Mouse (Mus musculus) midbrain, embryonic 14.5 days (tissue): Measurements from ENCODE around the gene Crabp2. TPM values are rescaled to one million over a fixed set of nuclear protein-coding genes. Genes with fewer than 3 reads are reported as not detected.
A peak's percentile ranks its signal among the peaks of the same experiment; 100 is the strongest.

ENCODE experiments used
- ATAC-seq: fragments of 200-750 bp; cut with Nextera tagmentation; 2 replicates; pipeline ENCODE4 v1.8.0; 2017; ENCODE audit warnings: moderate number of reproducible peaks, moderate library complexity; ENCODE audit not compliant: low FRiP score, low TSS enrichment
- DNase-seq: peaks from one replicate; pipeline ENCODE4 v3.0.0-alpha.2; 2015
- H3K27ac ChIP-seq: fragments of 300-500 bp; sonication (generic); replicated peaks from 2 replicates; pipeline ENCODE4 v1.5.1; 2014; ENCODE audit warnings: mild to moderate bottlenecking, low read depth, low read length, moderate library complexity
- H3K27me3 ChIP-seq: fragments of 300-500 bp; sonication (generic); 2 replicates; pipeline ENCODE4 v1.6.1; 2014; ENCODE audit warnings: low read length, control low read depth, mixed read lengths; ENCODE audit not compliant: control insufficient read depth, insufficient read depth
- H3K36me3 ChIP-seq: fragments of 300-500 bp; sonication (generic); 2 replicates; pipeline ENCODE4 v1.6.1; 2014; ENCODE audit warnings: low read length, control low read depth; ENCODE audit not compliant: control insufficient read depth, insufficient read depth
- H3K4me1 ChIP-seq: fragments of 300-500 bp; sonication (generic); 2 replicates; pipeline ENCODE4 v1.6.1; 2014; ENCODE audit warnings: mild to moderate bottlenecking, antibody characterized with exemption, low read length, control low read depth; ENCODE audit not compliant: control insufficient read depth, insufficient read depth
- H3K4me2 ChIP-seq: fragments of 300-500 bp; sonication (generic); 2 replicates; pipeline ENCODE4 v1.6.1; 2014; ENCODE audit warnings: mild to moderate bottlenecking, low read length, moderate library complexity
- H3K4me3 ChIP-seq: fragments of 300-500 bp; sonication (generic); replicated peaks from 2 replicates; pipeline ENCODE4 v1.5.1; 2014; ENCODE audit warnings: low read depth, low read length
- H3K9ac ChIP-seq: fragments of 300-500 bp; sonication (generic); replicated peaks from 2 replicates; pipeline ENCODE4 v1.6.1; 2014; ENCODE audit warnings: mild to moderate bottlenecking, low read length, moderate library complexity
- H3K9me3 ChIP-seq: fragments of 300-500 bp; sonication (generic); 2 replicates; pipeline ENCODE4 v1.6.1; 2016; ENCODE audit warnings: low read length, control low read depth, mixed read lengths; ENCODE audit not compliant: control insufficient read depth
- WGBS: fragments of 180-500 bp; shearing (Covaris S2); extraction: QIAGEN DNeasy Blood & Tissue Kit; methylation state at CpG from one replicate; pipeline ENCODE4 v1.1.7; 2014; 5-methylcytosine and 5-hydroxymethylcytosine counted together
- polyA plus RNA-seq: library from polyadenylated mRNA; unstranded; fragments of >200 nt; fragmentation: Nextera tagmentation; extraction: Ambion mirVana; gene quantifications from 2 replicates; pipeline ENCODE4 v1.2.1, GENCODE M21; 2014

The Crabp2 gene
- polyA plus RNA-seq, 1 experiment from 2014 or later: 42.4 TPM

DNA sequence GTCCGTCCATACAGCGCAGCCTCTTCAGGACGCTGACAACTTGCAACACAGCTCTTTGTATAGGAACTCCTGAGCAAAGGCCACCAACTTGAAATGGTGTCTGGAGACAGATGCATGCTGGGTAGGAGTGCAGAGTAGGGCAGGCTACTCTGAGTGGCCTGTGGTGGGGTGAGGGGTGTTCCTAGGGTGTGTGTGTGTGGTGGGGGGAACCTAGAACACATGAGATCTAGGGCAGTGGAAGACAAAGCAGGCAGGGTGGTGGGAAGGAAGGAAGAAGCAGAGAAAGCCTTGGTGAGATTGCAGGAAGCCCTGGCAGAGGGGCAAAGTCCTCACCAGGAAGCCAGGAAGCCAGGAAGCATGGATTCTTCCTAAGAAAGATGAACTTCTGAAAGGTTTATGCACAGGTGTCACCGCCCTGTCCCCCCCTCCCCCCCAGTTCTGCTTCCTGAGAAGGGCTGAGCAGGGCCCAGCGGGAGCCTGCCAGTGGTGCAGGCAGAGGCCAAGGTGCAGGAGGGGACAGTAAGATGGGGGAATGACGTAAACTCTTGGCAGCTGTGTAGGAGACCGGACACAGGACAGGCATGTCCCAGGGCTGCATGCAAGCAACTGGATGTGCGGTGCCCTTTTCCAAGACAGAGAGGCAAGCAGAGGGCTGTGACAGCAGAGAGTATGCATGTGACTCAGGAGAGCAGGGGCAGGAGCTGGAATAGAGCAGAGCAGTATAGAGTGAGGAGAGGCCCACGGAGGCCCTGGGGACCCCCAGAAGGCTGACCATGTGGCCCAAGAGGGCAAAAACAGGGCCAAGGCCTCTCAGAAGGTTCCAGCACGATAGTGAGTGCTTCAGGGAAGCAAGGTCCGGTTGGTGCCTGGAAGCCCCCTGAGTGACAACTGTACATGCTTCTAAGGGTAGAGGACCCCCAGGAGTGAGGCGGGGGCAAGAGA lies 33.7 kb downstream of the Crabp2 start:
- ATAC-seq (no peak), DNase-seq (no peak)
- H3K36me3 ChIP-seq: no peaks in the 10 kb centered on the region; the same call in 1 of the 2 replicates
- no peaks in the 10 kb centered on the region for H3K27me3 ChIP-seq
- 0 out of 2 replicates have a peak overlapping the region, but pooled peaks have one; percentile 26 for H3K4me2 ChIP-seq
- no peak overlapping the region for H3K9ac ChIP-seq
- no peak overlapping the region for H3K4me3 ChIP-seq
- H3K4me1 ChIP-seq: peaks cover 28% of the 10 kb centered on the region
- no peaks in the 10 kb centered on the region for H3K9me3 ChIP-seq
- peak overlapping the region; percentile 39; the same call in 1 of the 2 replicates for H3K27ac ChIP-seq
- WGBS: 35% methylated on average over 12 of the region's 12 CpGs

GRCm38 (mm10) chr3:87982836-87983601 lies 34.6 kb downstream of the Crabp2 start:
- 9% methylated on average over 13 of the region's 13 CpGs for WGBS
- Histone ChIP-seq H3K4me3 (no peak overlapping the region), H3K36me3 (no peaks in the 10 kb centered on the region; the same call in 1 of the 2 replicates), H3K4me2 (peak overlapping the region; percentile 26), H3K9ac (no peak overlapping the region), H3K4me1 (peaks cover 35% of the 10 kb centered on the region), H3K27me3 (no peaks in the 10 kb centered on the region), H3K9me3 (no peaks in the 10 kb centered on the region), H3K27ac (peak overlapping the region; percentile 39)
- DNase-seq: peak; percentile 57
- ATAC-seq: no peak

- H3K27me3 ChIP-seq: no peaks in the 10 kb centered on the region
- H3K4me2 ChIP-seq: peak overlapping the region; percentile 26
- H3K4me3 ChIP-seq: no peak overlapping the region
- H3K4me1 ChIP-seq: peaks cover 39% of the 10 kb centered on the region
- H3K9ac ChIP-seq: no peak overlapping the region
- H3K27ac ChIP-seq: no peak overlapping the region
- DNase-seq: no peak
- ATAC-seq: no peak
- H3K36me3 ChIP-seq: no peaks in the 10 kb centered on the region
- 37% methylated on average over 6 of the region's 6 CpGs for WGBS
- no peaks in the 10 kb centered on the region for H3K9me3 ChIP-seq
Measured at GRCm38 (mm10) chr3:87983627-87984026, 35.2 kb downstream of the Crabp2 start.

DNA sequence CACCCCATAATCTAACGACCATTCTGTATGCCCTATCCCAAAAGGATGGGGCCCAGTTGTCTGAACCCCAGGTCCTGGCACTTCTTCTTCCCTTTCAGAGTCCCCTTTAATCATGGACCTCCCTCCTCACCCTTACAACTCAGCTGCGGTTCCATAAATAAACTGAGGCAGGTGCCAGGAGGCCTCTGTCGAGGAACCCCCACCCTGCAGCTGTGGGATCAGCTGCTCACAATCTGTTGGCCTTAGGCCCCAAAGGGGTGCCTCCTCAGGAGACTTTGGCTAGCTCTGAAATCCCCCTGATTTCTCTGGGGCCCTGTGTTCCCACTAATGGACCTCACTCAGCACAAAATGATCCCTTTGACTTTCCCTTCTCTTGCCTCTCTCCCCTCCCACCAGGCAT lies 35.6 kb downstream of the Crabp2 start:
- no peaks in the 10 kb centered on the region for H3K27me3 ChIP-seq
- H3K4me3 ChIP-seq: no peak overlapping the region
- no peaks in the 10 kb centered on the region for H3K9me3 ChIP-seq
- 43% methylated on average over 3 of the region's 3 CpGs for WGBS
- no peak overlapping the region for H3K9ac ChIP-seq
- H3K27ac ChIP-seq: no peak overlapping the region
- peaks cover 39% of the 10 kb centered on the region for H3K4me1 ChIP-seq
- H3K4me2 ChIP-seq: no peak overlapping the region
- DNase-seq (no peak), ATAC-seq (no peak)
- H3K36me3 ChIP-seq: no peaks in the 10 kb centered on the region

- H3K9ac ChIP-seq: no peak overlapping the region
Measured at GRCm38 (mm10) chr3:87985505-87986320, 37.2 kb downstream of the Crabp2 start.

DNA sequence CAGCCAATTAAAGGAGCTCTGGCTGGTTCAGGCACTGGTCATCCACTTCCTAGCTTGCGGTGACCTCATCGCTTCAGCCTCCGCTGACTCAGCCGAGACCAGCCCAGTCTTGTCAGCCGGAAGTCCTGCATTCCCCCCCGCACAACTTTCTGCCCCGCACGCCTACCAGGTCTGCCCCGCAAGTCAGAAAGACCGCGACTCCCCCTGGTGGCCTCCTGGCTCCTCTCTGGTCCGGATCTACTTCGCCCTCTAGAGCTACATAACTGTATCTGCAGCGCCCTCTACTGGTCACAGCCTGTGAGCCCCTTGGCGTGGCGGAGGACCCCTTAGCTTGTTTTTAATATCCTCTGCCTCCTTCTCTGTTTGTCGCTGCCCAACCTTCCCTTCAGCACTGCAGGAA lies 38.4 kb downstream of the Crabp2 start:
- ATAC-seq (peak; percentile 78), DNase-seq (peak; percentile 99)
- H3K4me2 ChIP-seq: peak overlapping the region; percentile 69
- WGBS: under 1% methylated on average over 17 of the region's 17 CpGs
- peaks cover 39% of the 10 kb centered on the region for H3K4me1 ChIP-seq
- H3K27ac ChIP-seq: peak overlapping the region; percentile 60
- H3K9me3 ChIP-seq: no peaks in the 10 kb centered on the region
- peak overlapping the region; percentile 33 for H3K4me3 ChIP-seq
- H3K36me3 ChIP-seq: no peaks in the 10 kb centered on the region
- peak overlapping the region; percentile 50; the same call in 1 of the 2 replicates for H3K9ac ChIP-seq
- no peaks in the 10 kb centered on the region for H3K27me3 ChIP-seq

More at GRCm38 (mm10) chr3:87985505-87986320, 37.2 kb downstream of the Crabp2 start:
- DNase-seq (peak; percentile 73), ATAC-seq (no peak)
- H3K4me2 ChIP-seq: no peak overlapping the region
- H3K27ac ChIP-seq: peak overlapping the region; percentile 50; the same call in 1 of the 2 replicates
- no peaks in the 10 kb centered on the region for H3K9me3 ChIP-seq
- H3K36me3 ChIP-seq: no peaks in the 10 kb centered on the region
- peaks cover 39% of the 10 kb centered on the region for H3K4me1 ChIP-seq
- no peak overlapping the region for H3K4me3 ChIP-seq
- WGBS: 19% methylated on average over 12 of the region's 12 CpGs
- H3K27me3 ChIP-seq: no peaks in the 10 kb centered on the region

DNA sequence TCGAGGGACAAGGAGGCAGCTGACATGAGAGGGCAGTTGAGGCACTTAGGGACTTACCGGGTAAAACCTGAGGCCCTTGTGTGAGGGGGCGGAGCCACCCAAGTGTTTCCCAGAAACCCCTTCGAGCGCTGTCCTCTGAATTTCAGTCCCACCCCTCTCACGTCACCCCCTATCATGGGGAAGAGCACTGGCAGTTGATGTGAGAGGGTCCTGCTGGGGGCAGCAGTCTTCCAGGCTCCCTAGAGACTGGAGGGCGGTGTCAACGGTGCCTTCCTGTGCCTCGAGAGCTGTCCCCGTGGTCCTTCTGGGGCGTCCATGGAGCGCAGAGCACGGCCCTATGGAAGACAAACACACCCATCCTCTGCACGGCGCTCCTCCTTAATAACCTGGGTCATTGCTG lies 39.2 kb downstream of the Crabp2 start:
- Histone ChIP-seq H3K9me3 (no peaks in the 10 kb centered on the region), H3K9ac (peak overlapping the region; percentile 50), H3K27me3 (no peaks in the 10 kb centered on the region), H3K27ac (peak overlapping the region; percentile 60), H3K36me3 (no peaks in the 10 kb centered on the region), H3K4me2 (peak overlapping the region; percentile 69), H3K4me3 (peak overlapping the region; percentile 33), H3K4me1 (peaks cover 34% of the 10 kb centered on the region)
- 1% methylated on average over 15 of the region's 15 CpGs for WGBS
- ATAC-seq: peak; percentile 53
- peak; percentile 87 for DNase-seq

- DNase-seq (peak; percentile 58), ATAC-seq (no peak)
- H3K27ac ChIP-seq: peak overlapping the region; percentile 60; the same call in 1 of the 2 replicates
- no peaks in the 10 kb centered on the region for H3K36me3 ChIP-seq
- H3K4me2 ChIP-seq: peak overlapping the region; percentile 69
- H3K4me3 ChIP-seq: peak overlapping the region; percentile 33
- peaks cover 30% of the 10 kb centered on the region for H3K4me1 ChIP-seq
- 5% methylated on average over 15 of the region's 15 CpGs for WGBS
- H3K27me3 ChIP-seq: peaks cover 2% of the 10 kb centered on the region; the same call in 1 of the 2 replicates
- H3K9me3 ChIP-seq: no peaks in the 10 kb centered on the region
- peak overlapping the region; percentile 50 for H3K9ac ChIP-seq
Measured at GRCm38 (mm10) chr3:87988068-87988467, 39.6 kb downstream of the Crabp2 start.
